Mouse (Mus musculus) lung, embryonic 14.5 days (tissue): Measurements from ENCODE around the gene Ltbp1. TPM values are rescaled to one million over a fixed set of nuclear protein-coding genes. Genes with fewer than 3 reads are reported as not detected.
A peak's percentile ranks its signal among the peaks of the same experiment; 100 is the strongest.

Source experiments
- ATAC-seq: fragments of 200-750 bp; cut with Nextera tagmentation; 2 replicates; pipeline ENCODE4 v1.8.0; 2017; ENCODE audit warnings: mild to moderate bottlenecking, moderate TSS enrichment, moderate library complexity; ENCODE audit not compliant: insufficient read depth
- DNase-seq: peaks from one replicate; pipeline ENCODE4 v3.0.0-alpha.2; 2015
- H3K27ac ChIP-seq: fragments of 300-500 bp; sonication (generic); 2 replicates; pipeline ENCODE4 v1.5.1; 2014; ENCODE audit warnings: low read depth, mild to moderate bottlenecking, moderate library complexity
- H3K27me3 ChIP-seq: fragments of 300-500 bp; sonication (generic); 2 replicates; pipeline ENCODE4 v1.6.1; 2014; ENCODE audit warnings: low read length, control low read depth; ENCODE audit not compliant: insufficient read depth
- H3K36me3 ChIP-seq: fragments of 300-500 bp; sonication (generic); 2 replicates; pipeline ENCODE4 v1.6.1; 2014; ENCODE audit warnings: control low read depth; ENCODE audit not compliant: insufficient read depth
- H3K4me1 ChIP-seq: fragments of 300-500 bp; sonication (generic); 2 replicates; pipeline ENCODE4 v1.6.1; 2014; ENCODE audit warnings: antibody characterized with exemption, control low read depth; ENCODE audit not compliant: insufficient read depth
- H3K4me2 ChIP-seq: fragments of 300-500 bp; sonication (generic); 2 replicates; pipeline ENCODE4 v1.6.1; 2014; ENCODE audit warnings: mild to moderate bottlenecking
- H3K4me3 ChIP-seq: fragments of 300-500 bp; sonication (generic); 2 replicates; pipeline ENCODE4 v1.5.1; 2014; ENCODE audit warnings: low read depth, low read length
- H3K9ac ChIP-seq: fragments of 300-500 bp; sonication (generic); 2 replicates; pipeline ENCODE4 v1.6.1; 2014
- H3K9me3 ChIP-seq: fragments of 300-500 bp; sonication (generic); 2 replicates; pipeline ENCODE4 v1.6.1; 2016; ENCODE audit warnings: low read depth, low read length, control low read depth
- CTCF ChIP-seq: IDR thresholded peaks from 2 replicates; pipeline ENCODE4 v1.5.1; 2016; ENCODE audit warnings: antibody characterized with exemption, low read depth
- WGBS: fragments of 180-500 bp; shearing (Covaris S2); extraction: QIAGEN DNeasy Blood & Tissue Kit; methylation state at CpG from one replicate; pipeline ENCODE4 v1.1.7; 2014; 5-methylcytosine and 5-hydroxymethylcytosine counted together
- polyA plus RNA-seq: library from polyadenylated mRNA; unstranded; fragments of >200 nt; fragmentation: Nextera tagmentation; extraction: Ambion mirVana; gene quantifications from 2 replicates; pipeline ENCODE4 v1.2.1, GENCODE M21; 2014

Gene Ltbp1
- polyA plus RNA-seq, 1 experiment from 2014 or later = 33.8 TPM

DNA sequence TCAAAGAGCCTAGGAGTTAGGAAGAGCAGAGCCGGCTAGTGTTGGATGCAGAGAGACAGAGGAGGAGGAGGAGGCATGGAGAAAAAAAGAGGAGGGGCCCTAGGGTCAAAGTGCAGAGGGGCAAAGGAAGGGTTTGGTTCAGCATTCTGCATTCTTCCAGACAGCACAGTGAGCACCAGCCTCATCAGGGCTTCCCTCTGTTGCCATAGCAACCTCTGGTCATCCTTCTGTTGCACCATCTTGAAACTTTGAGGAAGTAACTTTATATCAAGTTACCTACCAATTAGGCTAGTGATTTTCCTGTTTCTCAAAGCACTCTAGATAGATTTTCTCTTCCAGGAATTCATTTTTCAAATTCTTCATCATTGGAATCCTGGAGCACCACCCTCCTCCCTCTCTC lies 18.3 kb upstream of the Ltbp1 start:
- no peak overlapping the region for H3K4me2 ChIP-seq
- H3K9ac ChIP-seq = no peak overlapping the region
- no peaks in the 10 kb centered on the region for H3K36me3 ChIP-seq
- no peak for DNase-seq
- H3K4me3 ChIP-seq = no peak overlapping the region
- H3K9me3 ChIP-seq = peaks cover 10% of the 10 kb centered on the region; the same call in 1 of the 2 replicates
- WGBS = 59% methylated on average over 1 of the region's 1 CpGs
- no peaks in the 10 kb centered on the region for H3K4me1 ChIP-seq
- TF ChIP-seq CTCF = no peak
- no peak overlapping the region for H3K27ac ChIP-seq
- ATAC-seq = no peak
- no peaks in the 10 kb centered on the region for H3K27me3 ChIP-seq

DNA sequence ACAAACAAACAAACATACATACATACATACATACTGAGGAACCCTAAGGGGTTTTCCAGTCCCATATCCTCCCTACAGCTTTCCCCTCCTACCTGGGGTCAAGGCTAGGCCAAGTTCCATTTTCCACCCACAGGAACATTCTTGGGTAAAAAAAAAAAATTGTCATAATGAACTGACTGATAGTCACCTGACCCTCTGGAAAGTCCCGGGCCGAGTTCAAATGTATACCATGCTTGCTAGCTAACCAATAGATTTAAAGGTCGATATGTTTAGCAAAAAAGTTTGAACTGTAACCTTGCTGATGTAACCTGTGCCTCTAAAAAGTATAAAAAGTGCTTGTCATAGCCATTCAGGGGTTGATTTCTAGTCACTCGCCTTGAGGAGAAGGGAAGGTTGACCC lies 15.7 kb upstream of the Ltbp1 start:
- Histone ChIP-seq H3K9me3 (peaks cover 10% of the 10 kb centered on the region; the same call in 1 of the 2 replicates), H3K4me1 (peaks cover 4% of the 10 kb centered on the region; the same call in 1 of the 2 replicates), H3K36me3 (no peaks in the 10 kb centered on the region), H3K27ac (no peak overlapping the region), H3K27me3 (no peaks in the 10 kb centered on the region), H3K4me3 (no peak overlapping the region), H3K9ac (no peak overlapping the region), H3K4me2 (no peak overlapping the region)
- WGBS = 87% methylated on average over 4 of the region's 4 CpGs
- DNase-seq (no peak), ATAC-seq (no peak)
- TF ChIP-seq CTCF = no peak

GRCm38 (mm10) chr17:74990561-74990960 lies 14.8 kb upstream of the Ltbp1 start:
- Histone ChIP-seq H3K9me3 (peaks cover 9% of the 10 kb centered on the region; the same call in 1 of the 2 replicates), H3K4me1 (peaks cover 7% of the 10 kb centered on the region; the same call in 1 of the 2 replicates), H3K9ac (no peak overlapping the region), H3K36me3 (no peaks in the 10 kb centered on the region), H3K4me3 (no peak overlapping the region), H3K27me3 (no peaks in the 10 kb centered on the region), H3K27ac (no peak overlapping the region), H3K4me2 (no peak overlapping the region)
- DNase-seq (no peak), ATAC-seq (no peak)
- TF ChIP-seq CTCF = no peak
- 72% methylated on average over 3 of the region's 3 CpGs for WGBS

DNA sequence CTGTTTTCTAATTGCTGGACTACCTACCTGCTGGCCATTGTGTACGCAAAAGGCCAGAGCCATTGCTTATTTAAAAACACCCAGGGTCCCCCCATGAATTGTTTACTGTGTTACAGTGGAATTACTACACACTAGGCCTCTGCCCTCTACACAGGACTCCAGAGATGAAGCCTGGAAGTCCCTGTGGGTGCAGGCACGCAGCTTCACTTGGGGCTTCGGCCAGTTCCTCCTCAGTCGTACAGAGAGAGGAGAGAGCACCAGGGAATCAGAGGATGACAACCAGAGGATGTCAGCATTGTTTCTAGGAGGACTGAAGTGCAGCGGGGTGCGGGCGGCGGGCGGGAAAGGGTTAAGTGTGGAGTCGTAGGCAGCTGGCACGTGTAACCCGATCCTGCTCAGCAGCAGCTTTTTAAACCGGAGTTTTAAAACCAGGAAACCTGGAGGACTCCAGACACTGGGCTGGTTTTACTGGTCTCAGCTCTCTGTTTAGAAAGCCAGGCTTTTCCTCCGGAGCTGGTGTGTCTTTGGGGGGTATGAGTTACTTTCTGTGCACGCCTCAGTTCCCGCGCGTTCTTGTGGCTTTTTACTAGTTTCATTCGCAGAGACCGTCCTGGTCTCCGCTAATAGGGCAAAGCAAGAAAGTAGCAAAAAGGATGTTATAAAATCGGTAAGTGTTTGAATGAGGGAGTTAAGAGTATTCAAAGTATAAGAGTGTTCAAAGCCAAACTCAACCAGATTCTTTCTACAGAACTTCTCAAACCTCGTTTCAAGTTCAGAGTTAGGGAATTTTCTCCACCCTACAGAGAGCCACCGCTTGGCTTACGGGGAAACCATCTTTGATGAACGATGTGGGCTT lies 11.4 kb upstream of the Ltbp1 start:
- Histone ChIP-seq H3K4me3 (peak overlapping the region; percentile 20), H3K27ac (peak overlapping the region; percentile 85), H3K9ac (no peak overlapping the region), H3K4me1 (peaks cover 7% of the 10 kb centered on the region; the same call in 1 of the 2 replicates), H3K27me3 (no peaks in the 10 kb centered on the region), H3K36me3 (no peaks in the 10 kb centered on the region), H3K9me3 (peaks cover 12% of the 10 kb centered on the region; the same call in 1 of the 2 replicates), H3K4me2 (peak overlapping the region; percentile 59)
- TF ChIP-seq CTCF = no peak
- DNase-seq (peak; percentile 89), ATAC-seq (peak; percentile 90)
- WGBS = 3% methylated on average over 26 of the region's 26 CpGs

- Histone ChIP-seq H3K36me3 (no peaks in the 10 kb centered on the region), H3K4me2 (peak overlapping the region; percentile 59), H3K9me3 (peaks cover 12% of the 10 kb centered on the region; the same call in 1 of the 2 replicates), H3K9ac (no peak overlapping the region), H3K27ac (peak overlapping the region; percentile 85), H3K4me3 (peak overlapping the region; percentile 20), H3K27me3 (no peaks in the 10 kb centered on the region), H3K4me1 (peaks cover 7% of the 10 kb centered on the region; the same call in 1 of the 2 replicates)
- peak; percentile 48 for DNase-seq
- ATAC-seq = peak; percentile 69
- TF ChIP-seq CTCF = no peak
- 1% methylated on average over 4 of the region's 4 CpGs for WGBS
These were observed 10.8 kb upstream of the Ltbp1 start for GRCm38 (mm10) chr17:74994582-74994893.

DNA sequence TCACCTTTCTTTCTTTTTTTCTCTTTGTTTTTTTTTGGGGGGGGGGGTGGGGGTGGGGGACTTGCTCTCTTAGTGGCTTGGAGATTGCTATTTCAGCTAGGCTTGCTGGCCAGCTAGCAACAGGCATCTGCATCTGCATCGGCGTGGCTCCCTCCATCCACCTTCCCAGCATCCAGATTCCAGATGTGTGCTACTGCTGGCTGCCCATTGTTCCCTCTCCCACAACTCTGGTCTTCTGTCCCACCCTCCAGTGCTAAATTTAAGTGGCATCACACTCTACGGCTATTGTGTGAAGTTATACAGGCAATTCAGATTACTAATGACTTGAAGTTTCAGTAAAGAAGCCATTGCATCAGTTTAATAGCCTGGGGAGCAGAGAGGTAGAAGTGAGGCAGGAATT lies 10.1 kb upstream of the Ltbp1 start:
- peaks cover 8% of the 10 kb centered on the region; the same call in 1 of the 2 replicates for H3K9me3 ChIP-seq
- no peak overlapping the region for H3K27ac ChIP-seq
- H3K4me2 ChIP-seq = no peak overlapping the region; the same call in 1 of the 2 replicates
- no peaks in the 10 kb centered on the region for H3K36me3 ChIP-seq
- no peaks in the 10 kb centered on the region for H3K27me3 ChIP-seq
- ATAC-seq (no peak), DNase-seq (no peak)
- no peak for TF ChIP-seq CTCF
- no peak overlapping the region for H3K9ac ChIP-seq
- 67% methylated on average over 3 of the region's 3 CpGs for WGBS
- H3K4me3 ChIP-seq = no peak overlapping the region
- peaks cover 7% of the 10 kb centered on the region; the same call in 1 of the 2 replicates for H3K4me1 ChIP-seq

DNA sequence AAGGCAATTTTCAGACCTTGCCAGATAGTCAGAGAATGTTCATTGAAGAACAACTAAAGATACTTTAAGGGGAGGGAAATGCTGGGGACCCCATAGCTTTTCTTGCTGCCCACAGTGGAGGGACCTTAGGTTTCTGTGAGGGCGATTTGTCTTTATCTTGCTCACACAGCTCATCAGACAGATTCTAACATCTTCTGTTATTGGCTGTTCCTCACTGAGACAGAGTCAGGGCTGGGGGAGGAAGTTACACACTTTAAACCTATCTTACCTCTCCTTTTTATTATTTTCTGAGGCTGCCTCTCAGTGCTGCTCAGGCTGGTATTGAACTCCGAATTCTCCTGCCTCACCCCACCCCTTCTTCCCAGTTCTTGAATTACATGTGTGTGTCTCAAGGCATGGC lies 5.3 kb upstream of the Ltbp1 start:
- DNase-seq (no peak), ATAC-seq (no peak)
- no peaks in the 10 kb centered on the region for H3K27me3 ChIP-seq
- no peak for TF ChIP-seq CTCF
- H3K36me3 ChIP-seq = no peaks in the 10 kb centered on the region
- H3K27ac ChIP-seq = no peak overlapping the region
- H3K4me3 ChIP-seq = no peak overlapping the region
- H3K9me3 ChIP-seq = 0 out of 2 replicates have a peak, but pooled peaks cover 6% of the 10 kb centered on the region
- no peak overlapping the region for H3K9ac ChIP-seq
- H3K4me1 ChIP-seq = peaks cover under 1% of the 10 kb centered on the region; the same call in 1 of the 2 replicates
- WGBS = 72% methylated on average over 2 of the region's 2 CpGs
- H3K4me2 ChIP-seq = no peak overlapping the region
